Mouse (Mus musculus): Measurements from ENCODE around the gene 5730522E02Rik. TPM values are rescaled to one million over a fixed set of nuclear protein-coding genes. Genes with fewer than 3 reads are reported as not detected.

The 5730522E02Rik gene
- polyA plus RNA-seq (2012; rRNA removed): 2.4 and 5.5 TPM in 2 replicates

DNA sequence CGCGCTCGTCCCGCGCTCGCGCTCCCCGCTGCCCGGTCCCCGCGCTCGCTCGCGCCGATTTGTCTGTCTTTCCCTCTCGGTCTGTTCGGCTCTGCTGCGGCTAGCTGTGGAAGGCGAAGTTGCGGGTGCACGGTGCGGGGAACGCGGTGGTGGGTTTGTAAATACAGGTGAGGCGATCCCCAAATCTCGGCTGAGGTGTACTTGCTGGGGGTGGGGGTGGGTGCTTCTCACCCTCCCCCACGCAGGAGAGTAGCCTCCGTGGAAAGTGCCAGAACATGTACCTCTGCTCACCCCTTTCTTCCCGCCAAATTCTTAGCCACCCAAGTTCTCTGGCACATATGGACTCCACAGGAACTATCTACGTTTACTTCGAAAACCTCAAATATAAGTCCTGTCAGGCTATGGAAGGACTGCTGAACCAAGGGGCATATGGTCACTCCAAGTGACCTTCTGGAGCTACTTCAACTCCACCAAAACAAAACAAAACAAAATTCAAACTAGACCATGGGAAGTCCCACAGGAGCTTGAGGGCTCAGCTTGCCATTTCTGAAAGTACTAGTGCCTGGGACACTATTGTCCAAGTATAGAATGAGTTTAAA is at the start of gene 5730522E02Rik:
5730522E02Rik (minus strand) TSS at position 182 of the 599 bp plus-strand sequence.

Other genes starting within 250 kb of the 5730522E02Rik start
- 22.5 and 23.4 TPM in 2 replicates for gene Fancl, start 175.4 kb upstream of the 5730522E02Rik start, polyA plus RNA-seq (2012; rRNA removed)